Mouse (Mus musculus): ENCODE results near the gene Zfyve28.

GRCm38 (mm10) chr5:34224515-34224914, 63.7 kb downstream of the Zfyve28 start:
- TF ChIP-seq CTCF (IDR thresholded peaks at IDR 0.05) (no peak), POLR2A (IDR thresholded peaks at IDR 0.05; ENCODE audit: insufficient read depth, low read depth, low read length) (no peak)
